Mouse (Mus musculus) hindbrain, embryonic 12.5 days (tissue): ENCODE results near the gene Myl10. TPM values are rescaled to one million over a fixed set of nuclear protein-coding genes. Genes with fewer than 3 reads are reported as not detected.
"Not testable (repeated sequence)": the region's sequence is repeated elsewhere in the genome, so short reads cannot be mapped to it uniquely, and the experiment has no call there.

Experiments
- ATAC-seq: fragments of 200-750 bp; cut with Nextera tagmentation; 2 replicates; pipeline ENCODE4 v1.8.0; 2017; ENCODE audit warnings: moderate TSS enrichment; ENCODE audit not compliant: low FRiP score
- H3K27ac ChIP-seq: fragments of 300-500 bp; sonication (generic); 2 replicates; pipeline ENCODE4 v1.5.1; 2016; ENCODE audit warnings: mild to moderate bottlenecking
- H3K27me3 ChIP-seq: fragments of 300-500 bp; sonication (generic); 2 replicates; pipeline ENCODE4 v1.6.1; 2016; ENCODE audit warnings: mild to moderate bottlenecking
- H3K36me3 ChIP-seq: fragments of 300-500 bp; sonication (generic); 2 replicates; pipeline ENCODE4 v1.6.1; 2016; ENCODE audit warnings: mild to moderate bottlenecking
- H3K4me1 ChIP-seq: fragments of 300-500 bp; sonication (generic); 2 replicates; pipeline ENCODE4 v1.6.1; 2016
- H3K4me2 ChIP-seq: fragments of 300-500 bp; sonication (generic); replicated peaks from 2 replicates; pipeline ENCODE4 v1.6.1; 2016; ENCODE audit warnings: mild to moderate bottlenecking
- H3K4me3 ChIP-seq: fragments of 300-500 bp; sonication (generic); 2 replicates; pipeline ENCODE4 v1.5.1; 2016; ENCODE audit warnings: mild to moderate bottlenecking
- H3K9ac ChIP-seq: fragments of 300-500 bp; sonication (generic); 2 replicates; pipeline ENCODE4 v1.6.1; 2016; ENCODE audit warnings: mild to moderate bottlenecking, moderate library complexity
- H3K9me3 ChIP-seq: fragments of 300-500 bp; sonication (generic); replicated peaks from 2 replicates; pipeline ENCODE4 v1.6.1; 2016; ENCODE audit warnings: mild to moderate bottlenecking
- WGBS: fragments of 180-500 bp; shearing (Covaris S2); methylation state at CpG from one replicate; pipeline ENCODE4 v1.1.7; 2016; 5-methylcytosine and 5-hydroxymethylcytosine counted together
- polyA plus RNA-seq: library from polyadenylated mRNA; unstranded; fragments of >200 nt; fragmentation: Nextera tagmentation; extraction: Ambion mirVana; gene quantifications from 2 replicates; pipeline ENCODE4 v1.2.1, GENCODE M21; 2016

Myl10 gene
- not detected in 2 replicates for polyA plus RNA-seq

- Histone ChIP-seq H3K9me3 (no peaks in the 10 kb centered on the region), H3K4me2 (no peak within 1 kb of the TSS), H3K27ac (no peak within 1 kb of the TSS), H3K4me1 (no peaks in the 10 kb centered on the region), H3K36me3 (no peaks in the 10 kb centered on the region), H3K9ac (no peak within 1 kb of the TSS), H3K4me3 (no peak within 1 kb of the TSS), H3K27me3 (no peaks in the 10 kb centered on the region)
- no peak for ATAC-seq
- 86% methylated on average over 4 of the region's 4 CpGs for WGBS
These were observed at the start of gene Myl10 for GRCm38 (mm10) chr5:136692784-136693183. Gene Myl10, plus strand, starts transcription at chr5:136693146.

GRCm38 (mm10) chr5:136646731-136647328 lies 46.1 kb upstream of the Myl10 start:
- Histone ChIP-seq H3K4me1 (no peaks in the 10 kb centered on the region), H3K27me3 (no peaks in the 10 kb centered on the region), H3K9me3 (no peaks in the 10 kb centered on the region), H3K36me3 (no peaks in the 10 kb centered on the region), H3K27ac (no peak overlapping the region), H3K9ac (no peak overlapping the region), H3K4me2 (no peak overlapping the region), H3K4me3 (no peak overlapping the region)
- no peak for ATAC-seq
- WGBS: 92% methylated on average over 4 of the region's 4 CpGs

GRCm38 (mm10) chr5:136649071-136649470 lies 43.9 kb upstream of the Myl10 start:
- Histone ChIP-seq H3K27ac (peak overlapping the region; percentile 52; the same call in 1 of the 2 replicates), H3K4me2 (no peak overlapping the region), H3K27me3 (no peaks in the 10 kb centered on the region), H3K4me1 (no peaks in the 10 kb centered on the region), H3K4me3 (no peak overlapping the region), H3K9ac (no peak overlapping the region), H3K36me3 (no peaks in the 10 kb centered on the region), H3K9me3 (no peaks in the 10 kb centered on the region)
- WGBS: 45% methylated on average over 5 of the region's 5 CpGs
- ATAC-seq: 0 out of 2 replicates have a peak, but pooled peaks have one; percentile 16

DNA sequence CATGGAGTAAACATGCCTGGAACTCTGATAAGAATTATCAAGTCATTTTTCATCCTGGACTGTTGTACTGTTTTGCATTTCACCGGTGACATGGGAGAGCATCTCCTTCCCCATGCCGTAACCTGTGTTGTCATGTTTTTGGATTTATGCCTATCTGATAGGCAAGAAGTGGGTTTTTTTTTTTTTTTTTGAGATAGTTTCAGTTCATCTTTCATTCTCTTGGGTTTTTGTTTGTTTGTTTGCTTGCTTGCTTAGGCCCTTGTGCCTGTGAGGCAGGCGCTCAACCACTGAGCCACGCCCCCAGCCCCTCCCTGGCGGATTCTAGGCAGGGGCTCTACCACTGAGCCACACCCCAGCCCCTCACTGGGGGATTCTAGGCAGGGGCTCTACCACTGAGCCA lies 43.3 kb upstream of the Myl10 start:
- WGBS: 85% methylated on average over 5 of the region's 5 CpGs
- Histone ChIP-seq H3K9ac (no peak overlapping the region), H3K36me3 (no peaks in the 10 kb centered on the region), H3K9me3 (no peaks in the 10 kb centered on the region), H3K4me1 (no peaks in the 10 kb centered on the region), H3K27me3 (no peaks in the 10 kb centered on the region), H3K27ac (peak overlapping the region; percentile 52; the same call in 1 of the 2 replicates), H3K4me3 (no peak overlapping the region), H3K4me2 (no peak overlapping the region)
- ATAC-seq: no peak

DNA sequence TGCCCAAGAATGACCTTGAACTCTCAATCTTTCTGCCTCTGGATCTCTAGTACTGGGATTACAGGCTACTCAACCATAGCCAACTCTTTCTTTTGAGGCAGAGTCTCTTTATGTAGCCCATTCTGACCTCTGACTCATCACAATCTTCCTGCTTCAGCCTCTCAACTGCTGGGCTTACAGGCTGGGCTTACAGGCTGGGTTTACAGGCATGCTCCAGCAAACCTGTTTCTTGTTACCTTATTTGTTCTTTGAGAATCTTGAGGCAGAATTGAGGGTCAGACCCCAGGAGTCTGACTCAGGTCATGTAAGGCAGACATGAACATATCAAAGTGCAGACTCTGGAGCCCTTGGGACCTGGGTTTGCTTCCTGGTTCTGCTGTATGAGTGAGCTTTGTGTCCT lies 38.5 kb upstream of the Myl10 start:
- no peak for ATAC-seq

DNA sequence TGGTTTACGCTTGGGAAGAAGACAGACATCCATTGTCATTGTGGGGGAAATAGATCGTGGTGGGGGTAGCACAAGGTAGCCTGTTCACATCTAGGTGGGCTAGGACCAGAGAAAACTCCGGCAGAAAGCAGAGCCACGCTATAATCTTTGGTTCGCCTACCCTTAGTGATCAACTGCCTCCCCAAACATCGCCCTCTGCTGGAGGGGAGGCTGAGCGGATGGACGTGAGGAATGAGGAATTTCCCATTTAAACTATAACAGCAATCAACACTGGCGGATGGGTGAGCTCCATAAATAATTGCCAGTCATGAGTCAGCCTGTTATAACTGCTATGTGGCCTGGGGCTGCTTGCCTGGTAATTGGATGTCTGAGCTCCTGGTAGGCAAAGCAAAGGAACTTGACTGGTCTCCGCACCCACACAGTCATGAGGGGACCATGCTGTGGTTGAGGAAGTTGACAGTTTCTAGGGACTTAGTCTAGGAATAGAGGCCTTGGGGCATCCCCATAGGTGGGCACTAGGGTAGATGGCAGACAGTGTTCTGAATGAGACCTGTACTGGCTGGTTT lies 36.0 kb upstream of the Myl10 start:
- Histone ChIP-seq H3K4me3 (no peak overlapping the region), H3K4me1 (no peaks in the 10 kb centered on the region), H3K36me3 (no peaks in the 10 kb centered on the region), H3K27ac (no peak overlapping the region), H3K27me3 (no peaks in the 10 kb centered on the region), H3K9me3 (no peaks in the 10 kb centered on the region), H3K9ac (no peak overlapping the region), H3K4me2 (no peak overlapping the region)
- 80% methylated on average over 10 of the region's 10 CpGs for WGBS
- ATAC-seq: no peak

More for the DNA sequence above, 38.5 kb upstream of the Myl10 start:
- Histone ChIP-seq H3K27me3 (no peaks in the 10 kb centered on the region), H3K27ac (no peak overlapping the region), H3K4me1 (no peaks in the 10 kb centered on the region), H3K9me3 (no peaks in the 10 kb centered on the region), H3K4me3 (no peak overlapping the region), H3K9ac (no peak overlapping the region), H3K36me3 (no peaks in the 10 kb centered on the region), H3K4me2 (no peak overlapping the region)

DNA sequence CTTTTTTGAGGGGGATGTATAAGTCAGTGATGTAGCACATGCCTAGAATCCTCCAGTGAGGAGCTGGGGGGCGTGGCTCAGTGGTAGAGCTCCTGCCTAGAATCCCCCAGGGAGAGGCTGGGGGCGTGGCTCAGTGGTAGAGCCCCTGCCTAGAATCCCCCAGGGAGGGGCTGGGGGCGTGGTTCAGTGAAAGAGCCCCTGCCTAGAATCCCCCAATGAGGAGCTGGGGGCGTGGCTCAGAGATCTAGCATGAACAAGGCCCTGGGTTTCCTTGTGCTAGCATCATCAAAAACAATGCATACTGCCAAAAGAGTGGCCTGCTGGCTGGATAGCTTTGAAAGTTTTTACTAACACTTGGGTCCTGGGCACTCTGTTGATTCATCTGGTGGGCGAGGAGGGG lies 32.2 kb upstream of the Myl10 start:
- WGBS: 77% methylated on average over 5 of the region's 5 CpGs
- H3K9ac ChIP-seq, ATAC-seq, H3K27ac ChIP-seq, H3K36me3 ChIP-seq, H3K4me2 ChIP-seq, H3K9me3 ChIP-seq, H3K4me3 ChIP-seq, H3K27me3 ChIP-seq, H3K4me1 ChIP-seq: not testable (repeated sequence)

DNA sequence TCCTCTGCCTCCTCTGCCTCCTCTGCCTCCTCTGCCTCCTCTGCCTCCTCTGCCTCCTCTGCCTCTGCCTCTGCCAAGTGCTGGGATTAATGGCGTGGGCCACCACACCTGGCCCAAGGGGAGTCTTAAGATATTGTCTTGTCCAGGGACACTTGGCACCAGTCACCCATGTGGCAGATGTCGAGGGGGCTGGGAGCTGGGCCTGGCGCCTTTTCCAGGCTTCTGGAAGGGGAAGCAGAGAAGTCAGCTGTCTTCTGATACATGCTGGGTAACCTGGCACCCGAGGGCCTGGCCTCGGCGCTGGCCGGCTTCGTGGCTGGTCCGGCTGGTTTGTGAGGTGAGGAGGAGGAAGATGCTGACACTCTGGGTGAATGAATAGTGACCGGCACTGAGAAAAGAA lies 30.7 kb upstream of the Myl10 start:
- WGBS: 79% methylated on average over 10 of the region's 10 CpGs
- no peak overlapping the region for H3K9ac ChIP-seq
- H3K27me3 ChIP-seq: peaks cover 7% of the 10 kb centered on the region; the same call in 1 of the 2 replicates
- no peaks in the 10 kb centered on the region for H3K36me3 ChIP-seq
- no peaks in the 10 kb centered on the region for H3K4me1 ChIP-seq
- no peak overlapping the region for H3K4me2 ChIP-seq
- no peaks in the 10 kb centered on the region for H3K9me3 ChIP-seq
- no peak overlapping the region for H3K27ac ChIP-seq
- H3K4me3 ChIP-seq: no peak overlapping the region
- ATAC-seq: no peak

DNA sequence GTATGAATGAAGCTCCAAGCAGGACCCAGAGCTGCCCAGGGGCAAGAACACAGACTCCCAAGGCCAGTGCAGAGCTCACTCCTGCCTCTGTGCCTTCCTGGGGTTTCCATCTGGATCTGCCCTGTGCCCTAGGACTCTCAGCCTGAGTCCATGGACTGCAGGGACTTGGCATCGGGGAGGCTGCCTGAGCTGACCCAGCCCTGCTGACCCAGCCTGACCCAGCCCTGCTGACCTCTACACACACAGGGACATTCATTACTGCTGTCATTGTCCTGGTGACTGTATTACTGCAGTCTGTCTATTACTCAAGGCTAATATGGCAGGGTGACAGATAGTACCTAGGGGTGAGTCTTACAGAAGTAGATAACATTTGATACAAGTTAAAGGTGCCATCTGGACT lies 30.1 kb upstream of the Myl10 start:
- no peak for ATAC-seq
- Histone ChIP-seq H3K27ac (no peak overlapping the region), H3K4me2 (no peak overlapping the region), H3K36me3 (no peaks in the 10 kb centered on the region), H3K4me3 (no peak overlapping the region), H3K4me1 (no peaks in the 10 kb centered on the region), H3K9me3 (no peaks in the 10 kb centered on the region), H3K27me3 (peaks cover 7% of the 10 kb centered on the region; the same call in 1 of the 2 replicates), H3K9ac (no peak overlapping the region)
- 33% methylated on average over 1 of the region's 1 CpGs for WGBS

GRCm38 (mm10) chr5:136664497-136664896 lies 28.4 kb upstream of the Myl10 start:
- 9% methylated on average over 9 of the region's 9 CpGs for WGBS
- Histone ChIP-seq H3K4me2 (no peak overlapping the region), H3K27me3 (peaks cover 7% of the 10 kb centered on the region; the same call in 1 of the 2 replicates), H3K27ac (no peak overlapping the region), H3K4me1 (no peaks in the 10 kb centered on the region), H3K36me3 (no peaks in the 10 kb centered on the region), H3K9ac (no peak overlapping the region), H3K4me3 (no peak overlapping the region), H3K9me3 (no peaks in the 10 kb centered on the region)
- ATAC-seq: no peak

- Histone ChIP-seq H3K27me3 (no peaks in the 10 kb centered on the region), H3K4me3 (no peak overlapping the region), H3K9ac (no peak overlapping the region), H3K4me1 (no peaks in the 10 kb centered on the region), H3K4me2 (no peak overlapping the region), H3K36me3 (no peaks in the 10 kb centered on the region), H3K27ac (no peak overlapping the region), H3K9me3 (0 out of 2 replicates have a peak, but pooled peaks cover 4% of the 10 kb centered on the region)
- 89% methylated on average over 18 of the region's 18 CpGs for WGBS
- no peak for ATAC-seq
These were observed 16.5 kb upstream of the Myl10 start for GRCm38 (mm10) chr5:136676315-136677030.

DNA sequence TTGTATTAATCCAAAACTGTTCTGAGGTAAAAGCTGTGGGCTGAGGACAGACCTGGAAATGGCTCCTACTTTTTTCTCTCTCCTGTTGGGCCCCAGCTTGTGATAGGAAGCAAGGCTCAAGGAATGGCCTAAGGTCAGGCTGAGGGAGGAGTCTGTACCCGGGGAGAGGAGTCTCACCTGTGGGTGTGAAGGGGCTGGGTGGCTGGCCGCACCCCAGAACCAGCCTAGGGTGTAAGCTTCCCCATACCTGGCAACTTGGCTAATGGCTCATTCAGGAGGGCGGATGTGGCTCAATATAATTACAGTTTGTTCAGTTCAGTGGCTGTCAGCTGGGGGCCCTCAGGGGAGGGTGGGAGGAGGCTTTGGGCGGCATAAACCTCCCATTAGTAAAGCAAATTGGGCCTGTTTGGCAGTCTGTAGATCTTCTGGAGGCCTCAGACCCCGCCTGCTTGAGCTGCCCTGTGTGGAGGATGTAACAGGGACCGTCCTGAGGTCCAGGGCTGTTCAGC lies 14.1 kb upstream of the Myl10 start:
- no peak for ATAC-seq
- Histone ChIP-seq H3K27ac (no peak overlapping the region), H3K4me2 (no peak overlapping the region), H3K27me3 (no peaks in the 10 kb centered on the region), H3K36me3 (no peaks in the 10 kb centered on the region), H3K9me3 (0 out of 2 replicates have a peak, but pooled peaks cover 4% of the 10 kb centered on the region), H3K4me3 (no peak overlapping the region), H3K4me1 (no peaks in the 10 kb centered on the region), H3K9ac (no peak overlapping the region)
- WGBS: 75% methylated on average over 6 of the region's 6 CpGs
